Mouse (Mus musculus) right cerebral cortex, adult 2 months (tissue): ENCODE results near the gene Zmiz1.

Source experiments
- DNase-seq, 2 experiments: peaks; one replicate each; pipeline ENCODE4 v3.0.0; 2021 to 2022; ENCODE audit warnings: low spot score in 2 of 2

Gene Zmiz1

GRCm38 (mm10) chr14:25560841-25561240 is 101.9 kb downstream of the Zmiz1 start:
- no peak for DNase-seq

GRCm38 (mm10) chr14:25561716-25562115 is 102.7 kb downstream of the Zmiz1 start:
- DNase-seq = no peak

GRCm38 (mm10) chr14:25562447-25562846 is 103.5 kb downstream of the Zmiz1 start:
- no peak for DNase-seq

DNA sequence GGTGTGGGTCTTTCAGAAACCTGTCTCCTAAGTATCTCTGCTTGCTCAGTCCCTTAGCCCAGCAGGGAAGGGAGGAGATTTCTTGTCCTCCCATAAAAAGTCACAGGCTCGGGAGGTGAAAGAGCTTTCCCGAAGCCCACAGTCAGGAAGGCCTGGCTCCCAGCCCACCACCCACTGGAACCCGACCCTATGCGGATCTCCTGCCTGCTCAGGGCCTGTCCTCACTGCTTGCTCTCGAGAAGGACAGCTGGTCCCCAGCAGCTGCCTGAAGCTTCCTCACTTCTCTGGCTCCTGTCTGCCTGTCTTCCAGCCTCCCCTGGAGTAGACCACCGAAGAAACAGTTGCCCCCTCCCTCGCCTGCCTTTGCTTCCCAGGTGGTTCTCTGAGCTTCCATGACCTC is 103.9 kb downstream of the Zmiz1 start:
- DNase-seq = no peak

- DNase-seq = no peak
Observed at GRCm38 (mm10) chr14:25564577-25564976, 105.6 kb downstream of the Zmiz1 start.

DNA sequence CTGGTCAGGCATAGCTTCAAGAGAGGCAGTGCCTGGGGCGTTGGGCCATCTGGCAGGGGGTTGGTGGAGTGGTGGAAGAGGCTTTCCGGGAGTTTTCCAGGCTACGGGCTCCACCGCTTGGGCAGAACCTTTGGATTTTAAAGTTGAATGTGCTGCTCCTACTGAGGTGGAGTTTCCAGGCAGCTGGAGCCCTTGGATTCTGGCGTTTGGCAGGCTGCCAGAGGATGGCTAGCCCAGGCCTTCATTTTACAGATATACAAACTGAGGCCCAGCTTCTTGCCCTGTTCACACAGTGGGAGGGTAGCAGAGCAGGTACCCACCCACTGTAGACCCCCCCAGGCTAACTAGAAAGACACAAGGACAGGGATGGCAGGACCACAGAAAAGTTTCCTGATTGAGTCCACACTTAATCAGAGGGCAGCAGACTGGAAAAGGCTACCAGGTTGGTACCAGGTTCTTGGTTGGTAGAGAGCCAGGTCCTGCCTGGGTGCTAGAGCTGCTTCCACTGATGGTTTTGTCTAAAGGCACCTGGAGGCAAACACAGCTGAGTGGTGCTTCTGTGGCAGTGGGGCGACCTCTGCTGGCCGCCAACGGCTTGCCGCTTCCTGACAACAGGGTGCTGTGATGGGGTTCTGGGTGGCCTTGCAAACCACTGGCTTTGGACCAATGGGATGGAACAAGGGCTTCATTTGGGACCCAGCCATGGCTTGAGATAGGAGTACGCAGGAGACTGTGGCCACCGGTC is 106.5 kb downstream of the Zmiz1 start:
- DNase-seq = peak; percentile 91 to 92

DNA sequence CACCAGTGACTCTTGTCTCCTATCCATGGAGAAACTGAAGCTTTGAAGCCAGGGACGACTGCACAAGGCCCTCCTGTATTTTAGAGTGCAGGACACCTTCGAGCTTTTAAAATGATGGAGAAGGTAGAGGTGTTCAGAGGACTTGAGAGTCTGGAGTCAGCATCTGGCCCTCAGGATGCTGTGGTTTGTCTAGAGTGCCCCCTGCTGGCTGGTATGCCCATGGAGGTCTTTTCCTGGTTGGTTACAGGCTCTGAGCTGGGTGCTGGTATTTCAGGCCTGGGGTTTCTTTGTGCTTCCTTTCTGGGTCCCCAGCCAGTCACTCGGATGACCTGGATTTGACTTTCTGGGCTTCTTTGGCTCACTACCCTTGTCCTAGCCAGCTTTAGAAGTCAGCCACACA is 108.3 kb downstream of the Zmiz1 start:
- DNase-seq = peak; percentile 71 to 78

- DNase-seq = no peak
Observed at GRCm38 (mm10) chr14:25567837-25568236, 108.9 kb downstream of the Zmiz1 start.

DNA sequence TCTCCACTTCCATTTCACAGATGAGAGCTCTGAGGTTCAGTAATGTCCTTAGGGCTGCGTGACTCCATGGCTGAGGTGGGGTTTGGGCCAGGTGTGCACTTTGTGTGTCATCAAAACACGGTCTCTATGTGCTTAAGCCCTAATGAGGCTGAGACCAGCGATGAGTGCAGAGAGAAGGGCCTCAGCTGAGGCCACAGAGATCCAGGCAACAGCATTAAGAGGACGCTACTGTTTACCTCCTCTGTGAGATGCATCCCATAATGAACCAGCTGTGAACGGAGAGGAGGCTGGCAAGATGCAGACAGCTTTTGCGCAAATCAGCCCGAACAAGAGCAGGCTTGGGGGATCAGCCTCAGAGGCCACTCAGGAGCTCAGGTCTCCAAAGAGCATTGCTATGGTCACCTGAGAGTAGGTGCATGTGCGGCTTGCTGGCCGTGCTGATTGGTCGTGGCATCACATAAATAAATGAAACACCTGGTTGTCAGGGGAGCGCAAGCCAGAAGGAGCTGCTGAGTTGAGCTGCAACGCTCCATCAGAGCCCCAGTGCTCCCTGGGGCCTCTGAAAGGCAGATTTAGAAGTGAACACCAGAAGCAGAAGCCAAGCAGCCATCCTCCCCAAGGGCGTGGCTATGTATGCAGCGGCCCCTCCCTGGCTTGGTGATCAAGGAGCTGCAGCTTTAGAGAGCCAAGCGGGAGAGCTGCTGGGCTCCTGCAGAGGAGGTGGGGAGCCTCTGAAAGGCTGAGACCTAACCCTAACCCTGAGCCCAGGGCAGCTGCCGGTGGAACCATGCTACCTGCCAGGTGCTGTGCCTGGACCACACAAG is 115.3 kb downstream of the Zmiz1 start:
- DNase-seq = no peak

GRCm38 (mm10) chr14:25576642-25577041 is 117.7 kb downstream of the Zmiz1 start:
- no peak for DNase-seq

GRCm38 (mm10) chr14:25577431-25577830 is 118.4 kb downstream of the Zmiz1 start:
- DNase-seq = no peak

DNA sequence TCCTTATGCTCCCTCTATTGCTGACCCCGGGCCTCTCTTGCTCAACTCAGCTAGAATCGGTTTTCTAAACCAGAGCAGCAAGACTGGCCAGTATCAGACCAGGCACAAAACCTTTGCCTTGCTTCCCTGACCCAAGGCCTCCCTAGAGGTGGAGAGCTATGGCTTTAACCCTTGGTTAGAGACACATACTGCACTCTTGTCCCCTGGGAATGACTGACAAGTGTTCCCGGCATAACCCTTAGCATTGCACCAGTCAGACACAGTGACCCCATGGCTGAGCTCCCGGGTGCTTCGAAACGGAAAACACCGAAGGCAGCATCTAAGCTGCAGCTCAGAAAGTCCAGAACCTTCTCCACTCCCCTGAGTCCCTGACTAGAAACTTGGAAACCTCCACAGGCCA is 120.6 kb downstream of the Zmiz1 start:
- no peak for DNase-seq

DNA sequence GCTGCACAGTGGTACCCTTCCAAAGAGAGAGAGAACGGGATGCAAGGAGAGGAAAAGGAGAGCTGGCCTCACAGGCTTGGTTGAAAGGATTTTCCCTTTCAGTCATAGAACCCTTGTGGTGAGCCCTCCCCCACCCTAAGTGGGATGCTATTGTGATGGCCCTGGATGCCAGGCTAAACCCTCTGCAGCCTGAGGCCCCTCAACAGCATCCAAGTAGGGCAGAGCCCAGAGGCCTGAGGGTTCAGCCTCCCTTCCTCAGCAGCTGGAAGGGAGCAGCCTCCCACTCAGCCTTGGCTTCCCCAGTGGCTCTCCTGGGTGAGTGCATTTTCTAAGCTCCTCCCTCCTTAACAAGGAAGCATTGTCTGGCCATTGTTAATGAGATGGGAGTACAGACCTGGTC is 121.4 kb downstream of the Zmiz1 start:
- no peak for DNase-seq

GRCm38 (mm10) chr14:25582603-25583002 is 123.6 kb downstream of the Zmiz1 start:
- no peak for DNase-seq

DNA sequence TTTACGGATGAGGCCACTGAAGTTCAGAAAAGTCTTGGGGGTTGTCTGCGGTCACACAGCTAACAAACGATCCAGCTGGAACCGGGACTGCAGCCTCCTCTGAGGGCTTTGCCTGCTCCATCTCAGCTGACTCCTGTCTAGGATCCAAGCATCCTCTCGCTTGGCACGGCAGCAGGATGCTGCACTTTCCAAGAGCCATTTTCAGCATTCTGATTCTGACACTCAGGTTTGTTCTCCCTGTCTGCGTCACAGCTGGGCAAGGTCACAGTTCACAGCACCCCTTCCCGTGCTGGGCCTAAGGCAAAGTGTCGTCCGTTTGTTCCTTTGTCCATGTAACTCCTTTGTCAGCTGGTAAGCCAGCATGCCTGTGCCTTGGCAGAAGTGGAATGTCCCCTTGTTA is 124.9 kb downstream of the Zmiz1 start:
- DNase-seq = no peak

DNA sequence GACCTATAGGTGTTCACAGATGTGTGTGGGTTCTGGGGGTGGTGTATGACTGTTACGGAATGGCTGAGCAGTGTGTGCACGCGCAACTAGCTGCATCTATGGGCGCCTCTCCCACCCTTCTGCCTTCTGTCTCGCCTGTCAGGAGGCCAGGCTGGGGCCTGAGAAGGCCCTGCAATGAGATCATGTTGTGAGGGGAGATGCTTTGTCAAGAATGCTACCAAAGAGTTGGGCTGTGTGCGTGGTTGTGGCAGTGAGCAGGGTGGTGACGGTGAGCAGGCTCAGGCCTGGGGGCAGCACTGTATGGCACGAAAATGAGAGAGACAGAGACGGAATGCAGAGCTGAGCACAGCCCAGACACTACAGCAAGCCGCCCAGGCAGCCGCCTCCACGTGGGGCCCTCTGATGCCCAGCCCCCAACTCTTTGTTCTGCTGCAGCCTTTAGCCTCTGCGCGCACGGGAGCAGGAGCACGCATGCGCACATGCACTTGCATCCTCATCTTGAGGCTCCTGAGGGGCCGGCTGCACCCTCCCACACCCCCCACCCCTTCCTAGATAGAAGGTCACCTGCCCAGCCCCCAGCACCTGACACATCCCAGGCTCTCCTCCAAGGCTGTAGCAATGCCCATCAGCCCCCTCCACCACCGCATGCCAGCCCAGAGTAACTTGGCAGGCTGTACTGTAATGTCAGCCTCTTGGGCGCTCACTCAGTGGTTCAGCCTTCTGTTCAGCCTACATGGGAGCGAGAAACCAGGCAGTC is 126.7 kb downstream of the Zmiz1 start:
- DNase-seq = peak; percentile 68 to 72

DNA sequence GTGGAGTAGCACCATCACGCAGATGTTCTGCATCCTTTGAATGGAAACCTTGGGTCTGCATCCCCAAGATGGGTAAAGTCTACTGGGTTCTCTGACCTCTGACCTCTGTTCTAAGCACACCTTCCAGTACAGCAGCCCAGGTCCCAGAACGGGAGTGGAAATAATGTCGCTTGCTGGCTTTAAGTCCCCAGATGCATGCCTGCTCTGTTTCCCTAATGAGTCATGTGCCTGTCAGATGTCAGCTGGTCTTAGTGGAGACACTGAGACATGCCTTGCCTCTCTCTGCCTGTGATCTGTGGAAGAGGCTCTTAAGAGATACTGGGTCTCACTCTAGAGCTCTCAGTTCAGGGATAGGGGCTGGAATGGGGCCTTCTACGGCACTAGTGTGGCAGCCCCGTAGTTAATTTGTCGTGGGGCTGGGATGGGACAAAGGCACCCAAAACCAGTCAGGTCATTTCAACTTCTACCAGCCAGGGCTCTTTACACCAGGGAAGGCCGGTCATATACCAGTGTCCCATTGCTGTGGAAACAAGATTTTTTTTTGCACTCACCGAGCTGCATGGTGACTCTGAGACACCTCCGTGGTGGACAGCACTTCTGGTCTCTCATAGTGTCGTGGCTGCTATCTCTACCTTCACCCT is 128.0 kb downstream of the Zmiz1 start:
- no peak for DNase-seq

DNA sequence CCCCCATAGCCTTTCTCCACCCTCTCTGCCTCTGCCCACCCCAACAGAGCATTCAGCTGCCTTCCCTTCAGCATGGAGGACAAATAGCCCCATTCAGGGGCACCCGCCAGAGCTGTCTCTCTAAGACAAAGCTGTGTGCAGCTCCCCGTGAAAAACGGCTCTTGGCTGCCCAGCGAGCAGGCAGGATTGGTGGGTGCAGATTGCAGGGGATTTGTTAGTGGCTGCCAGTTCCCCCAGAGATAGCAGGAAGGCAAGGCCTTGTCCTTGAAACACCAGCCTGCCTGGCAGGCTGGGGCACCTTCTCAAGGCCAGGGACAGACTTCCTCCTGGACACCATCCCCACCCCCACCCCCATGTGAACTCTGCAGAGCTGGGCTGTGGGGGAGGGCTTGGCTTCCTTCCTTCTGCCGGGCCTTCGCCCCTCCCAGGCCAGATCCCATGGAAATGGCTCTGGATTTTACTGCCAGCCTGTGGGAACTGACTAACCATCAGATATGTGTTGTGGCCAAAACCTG is 128.6 kb downstream of the Zmiz1 start:
- DNase-seq = no peak

- no peak for DNase-seq
Observed at GRCm38 (mm10) chr14:25588156-25588555, 129.2 kb downstream of the Zmiz1 start.

- no peak for DNase-seq
Observed at GRCm38 (mm10) chr14:25588946-25589937, 130.3 kb downstream of the Zmiz1 start.
